10 mouse cellular contexts compared by ENCODE assay signal in the genomic region with DNA sequence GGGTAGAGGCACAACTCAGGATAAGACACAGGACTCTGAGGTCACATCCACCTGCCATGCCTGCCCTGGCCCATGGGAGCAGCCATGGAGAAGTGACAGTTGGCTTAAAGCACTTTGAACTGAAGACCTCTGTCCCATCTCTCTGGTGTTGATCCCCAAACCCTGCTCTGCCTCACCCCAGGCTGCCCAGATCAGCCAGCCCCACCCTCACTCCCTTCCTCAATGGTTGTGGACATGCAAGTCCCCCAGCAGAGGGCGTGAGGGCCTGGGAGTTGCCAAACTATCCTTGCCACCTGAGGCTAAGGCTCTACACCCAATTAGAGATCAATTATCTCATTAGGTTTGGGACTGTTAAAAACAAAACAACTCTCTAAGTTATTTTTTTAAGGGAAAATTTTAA. TPM values are rescaled to one million over a fixed set of nuclear protein-coding genes. Genes with fewer than 3 reads are reported as not detected.
A peak's percentile ranks its signal among the peaks of the same experiment; 100 is the strongest.
DNase-seq lines count a peak whose midpoint lies in the region; ATAC-seq and TF ChIP-seq lines count a peak whose summit lies in the region.
"Had no signal": no experiment of that assay in that cellular context is flagged by ENCODE, and none has a peak within 500 bp of the region (broad histone marks: within the 10 kb centered on the region; RNA-seq: fewer than 3 reads in every experiment).

No protein-coding gene starts in this region.

- 0 out of 2 replicates have a peak, but pooled peaks have one; percentile 27 for TF ChIP-seq CTCF in thymus, adult 2 months (IDR thresholded peaks at IDR 0.05; ENCODE audit: borderline replicate concordance, control insufficient read depth, extremely low read depth, insufficient read depth, low read length, poor library complexity)

- no peak for ATAC-seq in hindbrain, embryonic 11.5 days (ENCODE audit: low FRiP score)
- ATAC-seq in hindbrain, embryonic 13.5 days (ENCODE audit: low FRiP score): no peak
- no peak for ATAC-seq in erythroblast, adult 5-6 weeks (replicated peaks; ENCODE audit: low FRiP score, poor library complexity, severe bottlenecking)

- H3K9ac ChIP-seq in hindbrain, embryonic 11.5 days (ENCODE audit: low read depth, low read length): no peak overlapping the region
- H3K9ac ChIP-seq in hindbrain, embryonic 13.5 days: no peak overlapping the region

- no peaks in the 10 kb centered on the region for H3K4me1 ChIP-seq in hindbrain, embryonic 11.5 days (replicated peaks; ENCODE audit: control insufficient read depth, insufficient read depth, low read length)
- peaks cover 40% of the 10 kb centered on the region for H3K4me1 ChIP-seq in hindbrain, embryonic 13.5 days (replicated peaks)
- H3K4me1 ChIP-seq in thymus, adult 2 months (replicated peaks; ENCODE audit: control insufficient read depth, insufficient read depth, low read length): no peaks in the 10 kb centered on the region

- no peak overlapping the region for H3K27ac ChIP-seq in hindbrain, embryonic 11.5 days (ENCODE audit: low read depth, low read length)
- H3K27ac ChIP-seq in hindbrain, embryonic 13.5 days: no peak overlapping the region
- no peak overlapping the region for H3K27ac ChIP-seq in thymus, adult 2 months (ENCODE audit: control insufficient read depth, insufficient read depth, low read length)
- H3K27ac ChIP-seq: neural tube, embryonic 13.5 days had no signal

- H3K36me3 ChIP-seq in hindbrain, embryonic 11.5 days (ENCODE audit: control insufficient read depth, insufficient read depth, low read length): no peaks in the 10 kb centered on the region
- H3K36me3 ChIP-seq in hindbrain, embryonic 13.5 days: peaks cover 31% of the 10 kb centered on the region
- no peaks in the 10 kb centered on the region for H3K36me3 ChIP-seq in thymus, adult 2 months (ENCODE audit: control insufficient read depth, insufficient read depth, low read length)

- peaks cover 27% of the 10 kb centered on the region for H3K27me3 ChIP-seq in hindbrain, embryonic 11.5 days (ENCODE audit: control insufficient read depth, insufficient read depth, low read length)
- peaks cover 64% of the 10 kb centered on the region for H3K27me3 ChIP-seq in hindbrain, embryonic 13.5 days
- peaks cover 14% of the 10 kb centered on the region; the same call in 1 of the 2 replicates for H3K27me3 ChIP-seq in thymus, adult 2 months (ENCODE audit: control insufficient read depth, insufficient read depth, low read length)

- no peak for TF ChIP-seq POLR2A in thymus, adult 2 months (IDR thresholded peaks at IDR 0.05; ENCODE audit: control insufficient read depth, extremely low read depth, insufficient read depth, low read length, poor library complexity)

- peak; percentile 38 for DNase-seq in hindbrain, embryonic 11.5 days (ENCODE audit: low spot score)
- peak; percentile 24 for DNase-seq in thymus, adult 2 months
- no peak for DNase-seq in thymus, adult 18-20 months
- DNase-seq in cerebellum, postnatal 25 days: peak; percentile 65 to 80
- peak; percentile 27 for DNase-seq in thymus, postnatal 0 days (ENCODE audit: low spot score)
- no peak for DNase-seq in gastrocnemius, postnatal 10 days

- no peak overlapping the region for H3K4me2 ChIP-seq in hindbrain, embryonic 11.5 days (replicated peaks; ENCODE audit: low read depth, low read length)
- H3K4me2 ChIP-seq in hindbrain, embryonic 13.5 days: no peak overlapping the region

- no peak overlapping the region for H3K4me3 ChIP-seq in hindbrain, embryonic 11.5 days (ENCODE audit: low read depth, low read length)
- no peak overlapping the region for H3K4me3 ChIP-seq in hindbrain, embryonic 13.5 days
- H3K4me3 ChIP-seq in thymus, adult 2 months (ENCODE audit: control insufficient read depth, insufficient read depth, low read length): no peak overlapping the region
- H3K4me3 ChIP-seq: neural tube, embryonic 13.5 days had no signal

- 13% methylated on average over 1 of the region's 1 CpGs for WGBS in hindbrain, embryonic 11.5 days
- WGBS in hindbrain, embryonic 13.5 days: 14% methylated on average over 1 of the region's 1 CpGs
- 8% methylated on average over 1 of the region's 1 CpGs for WGBS in thymus, adult 2 months

- H3K9me3 ChIP-seq in hindbrain, embryonic 11.5 days (ENCODE audit: control insufficient read depth, low read length): no peaks in the 10 kb centered on the region
- H3K9me3 ChIP-seq in hindbrain, embryonic 13.5 days: no peaks in the 10 kb centered on the region
- H3K9me3 ChIP-seq: neural tube, embryonic 13.5 days had no signal

RNA-seq across cellular contexts. Expression of gene Eef1a2, which starts 3.0 kb away (rescaled TPM):
- polyA plus RNA-seq in hindbrain, embryonic 11.5 days (2014; fragmentation: Nextera tagmentation; extraction: Ambion mirVana): 1.3 and 1.5 TPM in 2 replicates
- polyA plus RNA-seq in hindbrain, embryonic 13.5 days (2015; fragmentation: Nextera tagmentation; extraction: Ambion mirVana): 6.4 and 6.7 TPM in 2 replicates
- polyA plus RNA-seq in thymus, adult 2 months (2012; rRNA removed): 2.7 and 42.5 TPM in 2 replicates
- polyA plus RNA-seq in thymus, postnatal 0 days (2015; fragmentation: Nextera tagmentation; extraction: Ambion mirVana): not detected in 2 replicates
- total RNA-seq in erythroblast, adult 5-6 weeks (2015; ENCODE audit: low replicate concordance): not detected in 2 replicates
- not detected in 2 replicates for total RNA-seq in erythroblast, adult 5-6 weeks (2017; ENCODE audit: low replicate concordance)
- 1,000 to 10,000 TPM; 1,498 to 1,682 TPM for total RNA-seq in gastrocnemius, postnatal 10 days (2021)

RNA-seq across cellular contexts. Expression of gene Kcnq2, which starts 18.7 kb away (rescaled TPM):
- polyA plus RNA-seq in hindbrain, embryonic 11.5 days (2014; fragmentation: Nextera tagmentation; extraction: Ambion mirVana): 16.3 and 18.9 TPM in 2 replicates
- polyA plus RNA-seq in hindbrain, embryonic 13.5 days (2015; fragmentation: Nextera tagmentation; extraction: Ambion mirVana): 50.0 and 53.9 TPM in 2 replicates
- 0.24 and 0.32 TPM in 2 replicates for polyA plus RNA-seq in thymus, adult 2 months (2012; rRNA removed)
- 0.07 and 0.10 TPM in 2 replicates for polyA plus RNA-seq in thymus, postnatal 0 days (2015; fragmentation: Nextera tagmentation; extraction: Ambion mirVana)
- total RNA-seq in erythroblast, adult 5-6 weeks (2015; ENCODE audit: low replicate concordance): not detected in 2 replicates
- not detected in 2 replicates for total RNA-seq in erythroblast, adult 5-6 weeks (2017; ENCODE audit: low replicate concordance)
- total RNA-seq in gastrocnemius, postnatal 10 days (2021): under 1 TPM; 0.23 to 0.47 TPM

RNA-seq across cellular contexts. Expression of gene Ppdpf, which starts 33.2 kb away (rescaled TPM):
- 393 and 410 TPM in 2 replicates for polyA plus RNA-seq in hindbrain, embryonic 11.5 days (2014; fragmentation: Nextera tagmentation; extraction: Ambion mirVana)
- polyA plus RNA-seq in hindbrain, embryonic 13.5 days (2015; fragmentation: Nextera tagmentation; extraction: Ambion mirVana): 444 TPM in 2 replicates
- 191 and 219 TPM in 2 replicates for polyA plus RNA-seq in thymus, adult 2 months (2012; rRNA removed)
- 270 and 288 TPM in 2 replicates for polyA plus RNA-seq in thymus, postnatal 0 days (2015; fragmentation: Nextera tagmentation; extraction: Ambion mirVana)
- 45.6 and 74.6 TPM in 2 replicates for total RNA-seq in erythroblast, adult 5-6 weeks (2015; ENCODE audit: low replicate concordance)
- total RNA-seq in erythroblast, adult 5-6 weeks (2017; ENCODE audit: low replicate concordance): 3.9 and 6.9 TPM in 2 replicates
- 10 to 100 TPM; 55.2 to 60.3 TPM for total RNA-seq in gastrocnemius, postnatal 10 days (2021)

RNA-seq across cellular contexts. Expression of gene Ptk6, which starts 48.8 kb away (rescaled TPM):
- not detected in 2 replicates for polyA plus RNA-seq in hindbrain, embryonic 11.5 days (2014; fragmentation: Nextera tagmentation; extraction: Ambion mirVana)
- polyA plus RNA-seq in hindbrain, embryonic 13.5 days (2015; fragmentation: Nextera tagmentation; extraction: Ambion mirVana): not detected in 2 replicates
- 0.22 and 0.32 TPM in 2 replicates for polyA plus RNA-seq in thymus, adult 2 months (2012; rRNA removed)
- 0.03 and 0.05 TPM in 2 replicates for polyA plus RNA-seq in thymus, postnatal 0 days (2015; fragmentation: Nextera tagmentation; extraction: Ambion mirVana)
- 0.21 TPM in 1 of 2 replicates, not detected in the other for total RNA-seq in erythroblast, adult 5-6 weeks (2015; ENCODE audit: low replicate concordance)
- 0.14 TPM in 1 of 2 replicates, not detected in the other for total RNA-seq in erythroblast, adult 5-6 weeks (2017; ENCODE audit: low replicate concordance)
- total RNA-seq in gastrocnemius, postnatal 10 days (2021): not detected
- total RNA-seq: layer of hippocampus, adult 8-10 months had no signal
- polyA plus RNA-seq: neural tube, embryonic 13.5 days had no signal

RNA-seq across cellular contexts. Expression of gene Srms, which starts 59.1 kb away (rescaled TPM):
- 0.15 and 0.22 TPM in 2 replicates for polyA plus RNA-seq in hindbrain, embryonic 11.5 days (2014; fragmentation: Nextera tagmentation; extraction: Ambion mirVana)
- polyA plus RNA-seq in hindbrain, embryonic 13.5 days (2015; fragmentation: Nextera tagmentation; extraction: Ambion mirVana): 0.19 and 0.25 TPM in 2 replicates
- polyA plus RNA-seq in thymus, adult 2 months (2012; rRNA removed): 0.71 and 0.86 TPM in 2 replicates
- polyA plus RNA-seq in thymus, postnatal 0 days (2015; fragmentation: Nextera tagmentation; extraction: Ambion mirVana): 0.24 and 0.30 TPM in 2 replicates
- not detected in 2 replicates for total RNA-seq in erythroblast, adult 5-6 weeks (2015; ENCODE audit: low replicate concordance)
- total RNA-seq in erythroblast, adult 5-6 weeks (2017; ENCODE audit: low replicate concordance): not detected in 2 replicates
- under 1 TPM; 0.12 to 0.14 TPM for total RNA-seq in gastrocnemius, postnatal 10 days (2021)

Comparison
In these comparisons a context has a peak if more than half of its experiments do, and no peak if none do; other contexts are left out.
1. DNase-seq: peak in hindbrain, embryonic 11.5 days (single experiment), thymus, adult 2 months (single experiment), cerebellum, postnatal 25 days (2 of 2) and thymus, postnatal 0 days (single experiment); none in thymus, adult 18-20 months (0 of 2) and gastrocnemius, postnatal 10 days (single experiment).
2. RNA of gene Kcnq2, which starts 18.7 kb away (polyA plus RNA-seq): 50.0 to 53.9 TPM in hindbrain, embryonic 13.5 days and 16.3 to 18.9 TPM in hindbrain, embryonic 11.5 days; 0.24 to 0.32 TPM in thymus, adult 2 months and 0.07 to 0.10 TPM in thymus, postnatal 0 days; every median in the first group is over 10 times any median in the second.